Mouse (Mus musculus): ENCODE measurements around the gene Iqgap1.

GRCm38 (mm10) chr7:80742671-80743070 is 83.1 kb downstream of the Iqgap1 start:
- TF ChIP-seq CTCF (IDR thresholded peaks at IDR 0.05; ENCODE audit: control insufficient read depth, insufficient read depth, low read length) (no peak), POLR2A (IDR thresholded peaks at IDR 0.05; ENCODE audit: borderline replicate concordance, control insufficient read depth, low read depth, low read length) (no peak)

All from bone marrow, adult 2 months (tissue).